Mouse (Mus musculus) layer of hippocampus, adult 11-12 months (tissue): Measurements from ENCODE around the gene St6galnac5.

Experiments used
- DNase-seq: peaks from one replicate; pipeline ENCODE4 v3.0.0; 2022; ENCODE audit warnings: low spot score

The St6galnac5 gene

GRCm38 (mm10) chr3:152950299-152950698 lies 31.7 kb downstream of the St6galnac5 start:
- DNase-seq: no peak

- DNase-seq: no peak
Observed at GRCm38 (mm10) chr3:152949233-152949777, 32.7 kb downstream of the St6galnac5 start.

GRCm38 (mm10) chr3:152948556-152948955 lies 33.5 kb downstream of the St6galnac5 start:
- no peak for DNase-seq

GRCm38 (mm10) chr3:152947031-152947640 lies 34.9 kb downstream of the St6galnac5 start:
- DNase-seq: no peak

- DNase-seq: no peak
Observed at GRCm38 (mm10) chr3:152944766-152945165, 37.3 kb downstream of the St6galnac5 start.

DNA sequence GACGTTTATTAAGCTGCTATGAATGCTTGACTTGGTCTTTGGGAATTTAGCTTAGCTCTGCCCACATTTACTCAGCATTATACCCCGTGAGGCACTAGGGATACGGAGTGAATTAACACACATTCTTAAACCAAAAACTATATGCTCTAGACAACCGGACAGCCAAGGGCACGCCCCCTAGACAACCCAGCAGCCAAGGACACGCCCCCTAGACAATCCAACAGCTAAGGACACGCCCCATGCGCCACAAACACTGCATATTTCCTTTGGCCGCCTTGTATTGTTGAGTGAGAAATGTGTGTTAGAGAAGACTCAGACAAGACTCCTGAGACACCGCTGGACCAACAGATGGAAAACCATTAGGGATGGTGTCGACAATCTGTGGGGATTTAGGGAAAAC lies 39.1 kb downstream of the St6galnac5 start:
- DNase-seq: no peak

GRCm38 (mm10) chr3:152941671-152942070 lies 40.4 kb downstream of the St6galnac5 start:
- no peak for DNase-seq

DNA sequence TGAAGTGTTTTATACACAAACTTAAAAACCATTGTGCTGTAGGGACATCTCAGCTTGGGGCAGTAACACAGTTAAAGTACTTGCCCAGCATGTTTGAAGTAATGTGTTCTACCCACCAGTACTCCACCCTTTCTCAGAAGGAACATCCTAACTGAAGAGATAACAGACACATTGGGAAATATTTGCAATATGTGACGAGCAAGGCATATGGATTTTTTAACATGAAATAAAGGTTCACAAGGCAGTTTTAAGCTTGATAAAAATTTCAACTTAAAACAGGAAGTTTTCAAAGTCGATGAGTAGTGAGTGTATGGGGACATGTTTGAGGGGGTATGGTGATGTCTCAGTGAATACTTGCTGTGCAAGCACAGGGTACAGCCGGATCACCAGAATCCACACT lies 45.7 kb downstream of the St6galnac5 start:
- no peak for DNase-seq

DNA sequence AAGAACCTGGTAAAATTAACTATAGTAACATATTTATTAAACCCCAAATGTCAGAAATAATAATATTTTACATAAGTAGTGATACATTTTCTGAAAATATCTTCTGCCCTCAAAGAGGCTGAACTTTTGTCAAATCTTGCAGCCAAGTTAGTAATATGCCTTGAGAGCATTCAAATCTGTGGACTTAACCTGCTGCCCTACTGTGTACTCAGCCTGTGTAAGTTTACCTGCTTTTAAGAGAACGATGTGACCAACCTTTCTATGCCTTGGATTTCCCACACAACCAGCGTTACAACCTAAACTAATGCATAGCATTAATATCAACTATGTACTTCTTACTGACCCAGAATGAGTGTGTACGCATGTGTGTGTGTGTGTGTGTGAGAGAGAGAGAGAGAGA lies 48.3 kb downstream of the St6galnac5 start:
- no peak for DNase-seq

DNA sequence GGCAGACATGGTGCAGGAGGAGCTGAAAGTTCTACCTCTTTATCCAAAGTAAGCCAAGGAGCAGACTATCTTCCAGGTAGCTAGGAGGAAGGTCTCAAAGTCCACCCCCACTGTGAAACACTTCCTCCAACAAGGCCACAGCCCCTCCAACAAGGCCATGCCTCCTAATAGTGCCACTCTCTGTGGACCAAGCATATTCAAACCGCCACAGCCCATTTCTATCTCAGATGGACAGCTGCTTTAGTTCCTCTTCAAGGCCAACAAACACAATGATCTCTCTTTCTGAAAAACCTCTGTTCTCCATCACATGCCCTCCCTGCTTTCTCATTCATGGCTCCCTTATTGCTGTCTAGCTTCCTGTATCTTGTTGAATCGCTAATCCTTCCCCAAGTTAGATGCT lies 49.5 kb downstream of the St6galnac5 start:
- no peak for DNase-seq

DNA sequence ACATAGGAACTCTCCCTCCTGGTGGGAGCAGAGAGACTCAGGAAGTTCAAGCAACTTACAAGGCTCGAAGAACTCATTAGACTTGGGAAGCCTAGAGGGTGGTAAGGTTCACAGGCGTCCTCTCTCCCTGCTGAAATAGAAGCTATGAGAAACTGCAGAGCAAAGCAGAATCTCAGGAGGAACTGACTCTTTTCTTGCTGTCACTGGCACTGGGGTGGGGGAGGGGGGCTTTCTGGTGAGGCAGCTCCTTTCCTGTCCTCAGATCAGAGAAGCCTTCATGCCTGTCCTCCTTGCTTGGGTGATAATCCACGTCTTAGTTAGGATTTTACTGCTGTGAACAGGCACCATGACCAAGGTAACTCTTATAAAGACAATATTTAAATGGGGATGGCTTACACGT lies 50.0 kb downstream of the St6galnac5 start:
- DNase-seq: no peak

DNA sequence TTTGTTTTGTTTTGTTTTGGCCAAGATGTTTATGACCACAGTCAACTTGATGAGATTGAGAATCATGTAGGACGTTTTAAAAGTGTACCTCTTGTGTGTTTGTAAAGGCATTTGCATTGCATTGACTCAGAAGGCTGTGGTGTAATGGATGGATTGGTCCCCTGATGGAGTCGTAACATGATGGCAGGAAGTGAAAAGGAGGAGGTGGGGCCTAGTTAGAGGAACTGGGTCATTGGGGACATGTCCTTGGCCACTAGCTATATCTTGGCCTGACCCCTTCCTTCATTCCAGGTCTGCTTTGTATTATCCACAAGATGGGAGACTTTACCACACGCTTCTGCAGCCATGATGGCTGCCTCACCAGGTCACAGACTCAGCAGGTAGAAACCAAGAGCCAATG lies 50.7 kb downstream of the St6galnac5 start:
- DNase-seq: no peak

DNA sequence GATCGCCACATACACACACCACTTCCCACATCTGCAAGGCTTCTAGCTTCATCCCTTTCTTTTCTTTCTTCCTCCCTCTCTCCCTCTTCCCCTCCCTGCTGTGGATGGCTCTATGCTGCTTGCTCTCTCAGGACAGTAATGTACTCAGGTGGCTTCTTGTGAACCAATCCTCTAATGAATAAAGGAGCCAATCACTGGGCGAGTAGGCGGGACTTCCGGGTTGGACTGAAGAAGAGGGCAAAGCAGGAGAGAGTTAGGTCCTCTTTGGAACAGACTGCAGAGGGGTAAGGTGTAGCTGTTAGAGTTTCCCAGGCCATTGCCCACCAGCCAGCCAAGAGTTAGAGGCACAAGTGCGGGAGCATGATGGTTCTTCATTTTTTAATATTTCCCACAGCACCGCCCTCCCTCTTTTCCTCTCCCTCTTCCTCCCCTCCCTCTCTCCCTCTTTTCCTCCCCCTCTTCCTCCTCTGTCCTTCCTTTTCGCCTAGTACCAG lies 52.2 kb downstream of the St6galnac5 start:
- DNase-seq: no peak

DNA sequence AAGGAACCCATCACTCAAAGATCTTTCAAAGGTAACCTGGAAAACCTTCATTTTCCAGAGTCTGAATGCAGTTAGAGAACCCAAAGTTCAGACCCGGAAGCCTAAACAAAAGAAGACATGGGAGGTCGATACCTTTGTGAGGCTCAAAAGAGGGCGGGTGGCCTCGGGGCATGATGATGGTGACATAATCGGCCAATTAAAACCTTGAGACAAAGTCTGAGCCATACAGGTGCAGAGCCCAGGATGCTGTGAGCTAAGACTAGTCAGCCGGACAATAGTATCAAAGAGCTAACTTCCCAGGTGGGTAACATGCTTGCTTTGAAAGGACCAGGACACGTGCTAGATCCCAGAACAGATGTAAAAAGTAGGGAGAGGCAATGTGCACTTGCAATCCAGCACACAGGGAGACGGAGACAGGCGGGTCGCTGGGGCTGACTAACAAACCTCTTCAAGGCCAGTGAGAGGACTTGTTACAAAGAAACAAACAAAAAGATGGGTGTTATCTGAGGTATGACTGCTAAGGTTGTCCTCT lies 52.7 kb downstream of the St6galnac5 start:
- DNase-seq: no peak

- no peak for DNase-seq
Observed at GRCm38 (mm10) chr3:152928287-152928975, 53.6 kb downstream of the St6galnac5 start.

DNA sequence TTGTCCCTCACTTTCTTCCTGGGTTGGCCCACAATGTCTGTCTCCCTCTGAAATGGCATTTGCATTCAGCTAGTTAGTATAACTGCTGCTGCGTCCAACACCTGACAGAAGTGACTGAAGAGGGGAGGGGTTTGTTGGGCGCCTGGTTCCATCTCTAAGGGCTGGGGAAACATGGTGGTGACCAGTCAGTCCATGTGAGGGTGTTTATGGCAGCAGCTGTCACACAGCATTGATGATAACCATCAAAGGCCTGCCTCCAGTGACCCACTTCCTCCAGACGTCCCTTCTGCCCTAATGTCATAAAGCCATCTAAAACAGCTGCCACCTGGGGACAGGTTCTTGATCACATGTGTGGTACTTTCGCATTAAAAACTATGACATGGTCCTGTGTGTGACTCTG lies 55.9 kb downstream of the St6galnac5 start:
- no peak for DNase-seq

GRCm38 (mm10) chr3:152925364-152925763 lies 56.7 kb downstream of the St6galnac5 start:
- no peak for DNase-seq

- DNase-seq: no peak
Observed at GRCm38 (mm10) chr3:152923530-152923929, 58.5 kb downstream of the St6galnac5 start.

DNA sequence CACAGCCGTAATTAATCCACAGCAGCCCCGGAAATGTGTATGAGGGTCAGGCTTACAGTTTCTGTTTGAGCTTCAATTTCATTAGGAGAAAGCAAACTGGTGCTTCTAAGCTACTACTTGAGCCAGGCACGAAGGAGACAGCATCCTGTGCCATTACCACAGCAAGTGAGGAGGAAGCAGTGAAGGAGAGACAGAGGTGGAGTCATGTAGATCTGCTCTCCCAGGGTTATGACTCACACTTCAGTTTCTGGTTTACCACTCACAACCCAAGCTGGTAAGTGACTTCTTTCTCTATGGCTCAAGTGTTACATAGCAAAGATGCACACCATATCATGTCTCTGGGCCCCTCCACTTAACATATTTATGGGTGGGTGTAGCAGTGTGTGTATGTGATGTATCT lies 61.7 kb downstream of the St6galnac5 start:
- no peak for DNase-seq

- no peak for DNase-seq
Observed at GRCm38 (mm10) chr3:152919101-152919500, 62.9 kb downstream of the St6galnac5 start.

- no peak for DNase-seq
Observed at GRCm38 (mm10) chr3:152917579-152917978, 64.5 kb downstream of the St6galnac5 start.

- DNase-seq: no peak
Observed at GRCm38 (mm10) chr3:152914376-152914775, 67.7 kb downstream of the St6galnac5 start.

DNA sequence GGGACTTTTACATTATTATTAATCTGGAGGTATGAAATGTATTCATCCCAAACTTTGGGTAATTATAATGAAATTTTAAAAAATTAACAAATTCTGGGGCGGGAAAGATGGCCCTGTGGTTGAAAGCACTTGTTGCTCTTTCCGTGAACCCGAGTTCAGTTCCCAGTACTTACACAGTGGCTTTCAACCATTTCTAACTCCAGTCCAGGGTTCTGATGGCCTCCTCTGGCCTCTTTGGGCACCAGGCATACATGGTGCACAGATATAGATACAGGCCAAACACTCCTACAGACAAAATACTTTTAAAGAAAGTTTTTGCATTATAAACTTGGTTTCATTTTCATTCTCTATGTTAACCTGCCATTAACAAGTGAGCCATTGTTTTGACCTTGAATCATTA lies 68.4 kb downstream of the St6galnac5 start:
- no peak for DNase-seq
